Mouse (Mus musculus) MEL (cell line): Measurements from ENCODE around the gene Cep41. TPM values are rescaled to one million over a fixed set of nuclear protein-coding genes. Genes with fewer than 3 reads are reported as not detected.

Experiments used
- DNase-seq: peaks from one replicate; pipeline ENCODE4 v3.0.0; 2011; ENCODE audit warnings: low read depth, low spot score
- H3K27ac ChIP-seq: 2 replicates; pipeline ENCODE4 v1.5.1; 2012; ENCODE audit warnings: low read depth, mild to moderate bottlenecking, control low read depth, low read length, moderate library complexity; ENCODE audit not compliant: control insufficient read depth
- H3K27me3 ChIP-seq, 2 experiments: fragments of 150-350 bp in 1 of 2; sonication (generic) in 1 of 2; 2 replicates each; pipeline ENCODE4 v1.6.1; 2012; ENCODE audit warnings: low read length in 2 of 2, mild to moderate bottlenecking in 2 of 2, improper control_type of control experiment in 1 of 2, moderate library complexity in 1 of 2; ENCODE audit not compliant: insufficient read depth in 2 of 2, control insufficient read depth in 1 of 2
- H3K36me3 ChIP-seq, 2 experiments: 2 replicates each; pipeline ENCODE4 v1.6.1; 2012 to 2014; ENCODE audit warnings: low read length in 2 of 2, improper control_type of control experiment in 1 of 2, inconsistent platforms in 1 of 2, mild to moderate bottlenecking in 1 of 2; ENCODE audit not compliant: insufficient read depth in 2 of 2, control insufficient read depth in 1 of 2
- H3K4me1 ChIP-seq, 2 experiments: fragments of 150-350 bp in 1 of 2; sonication (generic) in 1 of 2; 2 replicates each; pipeline ENCODE4 v1.6.1; 2012; ENCODE audit warnings: low read length in 2 of 2, improper control_type of control experiment in 1 of 2, mild to moderate bottlenecking in 1 of 2; ENCODE audit not compliant: insufficient read depth in 2 of 2, control insufficient read depth in 1 of 2
- H3K4me3 ChIP-seq, 2 experiments: fragments of 150-350 bp in 1 of 2; sonication (generic) in 1 of 2; 2 replicates each; pipeline ENCODE4 v1.5.1; 2012; ENCODE audit warnings: low read depth in 2 of 2, low read length in 2 of 2, mild to moderate bottlenecking in 2 of 2, moderate library complexity in 2 of 2, control low read depth in 1 of 2, improper control_type of control experiment in 1 of 2; ENCODE audit not compliant: control insufficient read depth in 1 of 2, insufficient read depth in 1 of 2
- H3K79me2 ChIP-seq: 2 replicates; pipeline ENCODE4 v1.6.1; 2012; ENCODE audit warnings: mild to moderate bottlenecking, low read length, moderate library complexity; ENCODE audit not compliant: control insufficient read depth, poor library complexity, insufficient read depth
- H3K9ac ChIP-seq: 2 replicates; pipeline ENCODE4 v1.6.1; 2012; ENCODE audit warnings: low read depth, mild to moderate bottlenecking, control low read depth, low read length, moderate library complexity; ENCODE audit not compliant: control insufficient read depth, poor library complexity, severe bottlenecking
- H3K9me3 ChIP-seq: fragments of 150-350 bp; sonication (generic); replicated peaks from 2 replicates; pipeline ENCODE4 v1.6.1; 2012; ENCODE audit warnings: mild to moderate bottlenecking, low read length, improper control_type of control experiment, moderate library complexity; ENCODE audit not compliant: insufficient read depth
- BHLHE40 ChIP-seq: IDR thresholded peaks from 2 replicates; pipeline ENCODE4 v1.6.1; 2012; ENCODE audit warnings: low read depth, mild to moderate bottlenecking, inconsistent platforms, low read length, improper control_type of control experiment, borderline replicate concordance
- CTCF ChIP-seq, 3 experiments: IDR thresholded peaks in 2 of 3; conservative IDR thresholded peaks in 1 of 3; 2 replicates each; pipeline ENCODE4 v1.5.1; 2011 to 2012; ENCODE audit warnings: low read length in 3 of 3, low read depth in 2 of 3, mild to moderate bottlenecking in 2 of 3, improper control_type of control experiment in 1 of 3, inconsistent platforms in 1 of 3, mixed read lengths in 1 of 3, moderate library complexity in 1 of 3; ENCODE audit not compliant: control insufficient read depth in 1 of 3, insufficient read depth in 1 of 3, poor library complexity in 1 of 3, severe bottlenecking in 1 of 3
- E2F4 ChIP-seq: IDR thresholded peaks from 2 replicates; pipeline ENCODE4 v1.6.1; 2011; ENCODE audit warnings: low read depth, low read length, improper control_type of control experiment, borderline replicate concordance
- ELF1 ChIP-seq: IDR thresholded peaks from 2 replicates; pipeline ENCODE4 v1.6.1; 2014; ENCODE audit warnings: low read depth, mild to moderate bottlenecking, inconsistent platforms, low read length, improper control_type of control experiment, moderate library complexity
- ETS1 ChIP-seq: IDR thresholded peaks from 2 replicates; pipeline ENCODE4 v1.6.1; 2012; ENCODE audit warnings: low read depth, mild to moderate bottlenecking, inconsistent platforms, low read length, improper control_type of control experiment, moderate library complexity
- GABPA ChIP-seq: IDR thresholded peaks from 2 replicates; pipeline ENCODE4 v1.6.1; 2012; ENCODE audit warnings: low read depth, mild to moderate bottlenecking, inconsistent platforms, low read length, improper control_type of control experiment, moderate library complexity
- GATA1 ChIP-seq: IDR thresholded peaks from 2 replicates; pipeline ENCODE4 v1.6.1; 2011; ENCODE audit warnings: low read depth, low read length, improper control_type of control experiment
- MAFK ChIP-seq: IDR thresholded peaks from 2 replicates; pipeline ENCODE4 v1.6.1; 2011; ENCODE audit warnings: low read depth, mild to moderate bottlenecking, low read length, improper control_type of control experiment, borderline replicate concordance
- MAX ChIP-seq: IDR thresholded peaks from 2 replicates; pipeline ENCODE4 v1.6.1; 2011; ENCODE audit warnings: low read length, improper control_type of control experiment
- MAZ ChIP-seq: IDR thresholded peaks from 2 replicates; pipeline ENCODE4 v1.6.1; 2012; ENCODE audit warnings: low read depth, mild to moderate bottlenecking, inconsistent platforms, low read length, improper control_type of control experiment
- MYB ChIP-seq: IDR thresholded peaks from 2 replicates; pipeline ENCODE4 v1.6.1; 2011; ENCODE audit warnings: mild to moderate bottlenecking, low read depth, low read length, improper control_type of control experiment
- MYC ChIP-seq: IDR thresholded peaks from 2 replicates; pipeline ENCODE4 v1.6.1; 2011; ENCODE audit warnings: low read depth, mild to moderate bottlenecking, low read length, improper control_type of control experiment, moderate library complexity
- NELFE ChIP-seq: IDR thresholded peaks from 2 replicates; pipeline ENCODE4 v1.6.1; 2011; ENCODE audit warnings: low read depth, low read length, improper control_type of control experiment
- POLR2A ChIP-seq, 2 experiments: IDR thresholded peaks; 2 replicates each; pipeline ENCODE4 v1.6.1; 2011 to 2012; ENCODE audit warnings: low read length in 2 of 2, mild to moderate bottlenecking in 2 of 2, control low read depth in 1 of 2, improper control_type of control experiment in 1 of 2, low read depth in 1 of 2, moderate library complexity in 1 of 2; ENCODE audit not compliant: control insufficient read depth in 1 of 2, insufficient read depth in 1 of 2, poor library complexity in 1 of 2
- POLR2AphosphoS5 ChIP-seq: IDR thresholded peaks from 2 replicates; pipeline ENCODE4 v1.6.1; 2012; ENCODE audit warnings: low read depth, borderline replicate concordance, mild to moderate bottlenecking, inconsistent platforms, low read length, moderate library complexity, mixed read lengths
- RAD21 ChIP-seq: IDR thresholded peaks from 2 replicates; pipeline ENCODE4 v1.6.1; 2011; ENCODE audit warnings: mild to moderate bottlenecking, low read depth, low read length, improper control_type of control experiment
- RCOR1 ChIP-seq: IDR thresholded peaks from 2 replicates; pipeline ENCODE4 v1.6.1; 2012; ENCODE audit warnings: low read depth, mild to moderate bottlenecking, inconsistent platforms, low read length, improper control_type of control experiment
- SMC3 ChIP-seq: IDR thresholded peaks from 2 replicates; pipeline ENCODE4 v1.6.1; 2011; ENCODE audit warnings: low read depth, low read length, improper control_type of control experiment
- TCF12 ChIP-seq: IDR thresholded peaks from 2 replicates; pipeline ENCODE4 v1.6.1; 2014; ENCODE audit warnings: low read depth, mild to moderate bottlenecking, inconsistent platforms, low read length, improper control_type of control experiment, moderate library complexity
- USF1 ChIP-seq: IDR thresholded peaks from 2 replicates; pipeline ENCODE4 v1.6.1; 2014; ENCODE audit warnings: low read depth, mild to moderate bottlenecking, inconsistent platforms, low read length, improper control_type of control experiment, moderate library complexity
- USF2 ChIP-seq, 2 experiments: IDR thresholded peaks; 2 replicates each; pipeline ENCODE4 v1.6.1; 2011 to 2012; ENCODE audit warnings: improper control_type of control experiment in 2 of 2, low read length in 2 of 2, borderline replicate concordance in 1 of 2, inconsistent platforms in 1 of 2, low read depth in 1 of 2, mild to moderate bottlenecking in 1 of 2; ENCODE audit not compliant: insufficient read depth in 1 of 2
- ZC3H11A ChIP-seq: IDR thresholded peaks from 2 replicates; pipeline ENCODE4 v1.6.1; 2012; ENCODE audit warnings: low read depth, mild to moderate bottlenecking, inconsistent platforms, low read length, improper control_type of control experiment
- ZMIZ1 ChIP-seq: IDR thresholded peaks from 2 replicates; pipeline ENCODE4 v1.6.1; 2012; ENCODE audit warnings: low read depth, mild to moderate bottlenecking, inconsistent platforms, low read length, improper control_type of control experiment, moderate library complexity
- ZNF384 ChIP-seq: IDR thresholded peaks from 2 replicates; pipeline ENCODE4 v1.6.1; 2012; ENCODE audit warnings: low read depth, mild to moderate bottlenecking, inconsistent platforms, low read length, improper control_type of control experiment
- polyA plus RNA-seq, 2 experiments: library from polyadenylated mRNA; stranded (reverse) in 1 of 2; unstranded in 1 of 2; fragments of >175 nt in 1 of 2; fragments of >200 nt in 1 of 2; gene quantifications; 2 replicates each; pipeline versions ENCODE4 v1.2.1 to v1.2.4; 2012; ENCODE audit warnings: low replicate concordance in 2 of 2, low read depth in 1 of 2; ENCODE audit not compliant: insufficient read length in 2 of 2, insufficient read depth in 1 of 2, missing spikeins in 1 of 2
- total RNA-seq: library from RNA; depleted of rRNA; stranded (reverse); fragments of 300-350 nt; gene quantifications from 2 replicates; pipeline ENCODE4 v1.2.3, GENCODE M21; 2012

Gene Cep41
- total and polyA plus RNA-seq, 3 experiments, result 9.8 to 12.0 TPM; not detected in 1

- DNase-seq, result no peak
- TF ChIP-seq TCF12 (no peak), MYB (no peak), CTCF (IDR thresholded peaks at IDR 0.05 in 2 of 3, conservative IDR thresholded peaks at IDR 0.05 in 1 of 3; ENCODE audit: control insufficient read depth in 1 of 3, insufficient read depth in 1 of 3, low read depth in 2 of 3, low read length in 3 of 3, poor library complexity in 1 of 3, severe bottlenecking in 1 of 3) (no peak), RAD21 (no peak), BHLHE40 (no peak), MAZ (no peak), USF2 (IDR thresholded peaks at IDR 0.05; ENCODE audit: borderline replicate concordance in 1 of 2, insufficient read depth in 1 of 2, low read depth in 1 of 2, low read length in 2 of 2) (no peak)
- no peak overlapping the region for H3K27ac ChIP-seq
- no peaks in the 10 kb centered on the region; a peak in 1 of 4 replicates for H3K4me1 ChIP-seq
- H3K36me3 ChIP-seq, result peaks cover 0 to 2% of the 10 kb centered on the region in 2 experiments; a peak in 1 of 4 replicates
- no peak overlapping the region for H3K4me3 ChIP-seq
- no peaks in the 10 kb centered on the region; a peak in 1 of 4 replicates for H3K27me3 ChIP-seq
- no peaks in the 10 kb centered on the region for H3K9me3 ChIP-seq
- no peak overlapping the region for H3K9ac ChIP-seq
- H3K79me2 ChIP-seq, result no peaks in the 10 kb centered on the region
Observed at GRCm38 (mm10) chr6:30736864-30737547, 43.5 kb upstream of the Cep41 start.

GRCm38 (mm10) chr6:30736372-30736762 is 42.8 kb upstream of the Cep41 start:
- no peaks in the 10 kb centered on the region; a peak in 1 of 4 replicates for H3K27me3 ChIP-seq
- H3K36me3 ChIP-seq, result peaks cover 0 to 2% of the 10 kb centered on the region in 2 experiments; a peak in 1 of 4 replicates
- H3K4me3 ChIP-seq, result no peak overlapping the region
- H3K27ac ChIP-seq, result no peak overlapping the region
- no peaks in the 10 kb centered on the region for H3K79me2 ChIP-seq
- H3K9ac ChIP-seq, result no peak overlapping the region
- TF ChIP-seq GABPA (no peak), RAD21 (no peak), ELF1 (no peak), E2F4 (no peak)
- no peak for DNase-seq
- no peaks in the 10 kb centered on the region for H3K9me3 ChIP-seq
- no peaks in the 10 kb centered on the region; a peak in 1 of 4 replicates for H3K4me1 ChIP-seq

- no peak overlapping the region for H3K9ac ChIP-seq
- H3K4me3 ChIP-seq, result no peak overlapping the region
- no peak for TF ChIP-seq ZC3H11A
- TF ChIP-seq E2F4, result no peak
- no peak for TF ChIP-seq MYC
- no peak for TF ChIP-seq POLR2A (IDR thresholded peaks at IDR 0.05; ENCODE audit: control insufficient read depth in 1 of 2, insufficient read depth in 1 of 2, low read depth in 1 of 2, low read length in 2 of 2, poor library complexity in 1 of 2)
- no peak for TF ChIP-seq NELFE
- TF ChIP-seq GATA1, result no peak
- no peak for TF ChIP-seq MYB
- no peak for TF ChIP-seq SMC3
- no peak for TF ChIP-seq RCOR1
- no peak for TF ChIP-seq USF1
- TF ChIP-seq ZNF384, result no peak
- no peak for TF ChIP-seq MAX
- TF ChIP-seq ETS1, result no peak
- no peak for TF ChIP-seq POLR2AphosphoS5
- TF ChIP-seq MAFK, result no peak
- no peak for TF ChIP-seq ZMIZ1
- H3K36me3 ChIP-seq, result peaks cover 0 to 2% of the 10 kb centered on the region in 2 experiments; a peak in 1 of 4 replicates
- DNase-seq, result no peak
- H3K27me3 ChIP-seq, result no peaks in the 10 kb centered on the region; a peak in 1 of 4 replicates
- no peak overlapping the region for H3K27ac ChIP-seq
- H3K9me3 ChIP-seq, result no peaks in the 10 kb centered on the region
- H3K4me1 ChIP-seq, result no peaks in the 10 kb centered on the region; a peak in 1 of 4 replicates
- H3K79me2 ChIP-seq, result no peaks in the 10 kb centered on the region
Observed at GRCm38 (mm10) chr6:30735728-30736371, 42.3 kb upstream of the Cep41 start.
